Mouse (Mus musculus): ENCODE data around the gene Gm49711.
"Not testable (repeated sequence)": the region's sequence is repeated elsewhere in the genome, so short reads cannot be mapped to it uniquely, and the experiment has no call there.

Gm49711 gene

DNA sequence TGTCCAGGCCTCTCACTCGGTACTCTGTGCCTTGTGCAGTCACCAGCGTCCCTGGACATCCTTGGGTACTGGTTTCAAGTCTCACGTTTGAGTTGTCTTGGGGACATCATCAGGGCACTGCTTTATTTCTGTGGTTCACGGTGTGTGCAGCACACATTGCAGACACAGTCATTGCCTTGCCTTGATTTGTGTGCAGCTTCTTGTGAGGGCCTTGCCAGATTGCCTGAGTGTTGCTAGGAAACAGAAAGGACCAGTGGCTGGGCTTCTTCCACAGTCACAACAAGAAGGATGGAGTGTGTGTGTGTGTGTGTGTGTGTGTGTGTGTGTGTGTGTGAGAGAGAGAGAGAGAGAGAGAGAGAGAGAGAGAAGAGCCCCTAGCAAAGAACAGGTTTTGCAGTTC, 42.0 kb downstream of the Gm49711 start:
- H3K36me3 ChIP-seq (ENCODE audit: control insufficient read depth, insufficient read depth, low read length, poor library complexity, severe bottlenecking) = peaks cover 2% of the 10 kb centered on the region; the same call in 1 of the 2 replicates
- H3K27me3 ChIP-seq (ENCODE audit: control insufficient read depth, insufficient read depth, low read length, poor library complexity, severe bottlenecking) = no peaks in the 10 kb centered on the region
- DNase-seq (ENCODE audit: low read depth, low spot score) = no peak

DNA sequence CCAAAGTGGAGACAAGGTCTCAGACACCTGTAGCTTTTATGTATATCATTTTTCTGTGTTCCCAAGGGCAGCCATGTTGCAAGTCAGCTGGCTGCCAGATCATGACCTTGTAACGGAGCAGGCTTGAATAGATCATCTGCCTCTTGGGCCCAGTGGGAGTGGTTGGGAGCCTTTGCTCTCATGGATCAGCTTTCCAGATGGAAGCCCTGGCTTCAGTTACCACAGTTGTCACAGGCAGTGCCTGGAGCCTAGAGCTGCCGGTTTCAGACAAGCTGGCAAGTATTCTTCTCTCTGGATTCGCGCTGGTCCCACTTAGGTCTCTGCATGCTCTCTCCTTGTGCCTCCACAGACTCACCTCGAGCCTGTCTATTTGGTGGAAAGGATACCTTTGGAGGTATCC, 44.0 kb downstream of the Gm49711 start:
- Histone ChIP-seq H3K27me3 (ENCODE audit: control insufficient read depth, insufficient read depth, low read length, poor library complexity, severe bottlenecking) (no peaks in the 10 kb centered on the region), H3K36me3 (ENCODE audit: control insufficient read depth, insufficient read depth, low read length, poor library complexity, severe bottlenecking) (peaks cover 2% of the 10 kb centered on the region; the same call in 1 of the 2 replicates)
- DNase-seq (ENCODE audit: low read depth, low spot score) = no peak

DNA sequence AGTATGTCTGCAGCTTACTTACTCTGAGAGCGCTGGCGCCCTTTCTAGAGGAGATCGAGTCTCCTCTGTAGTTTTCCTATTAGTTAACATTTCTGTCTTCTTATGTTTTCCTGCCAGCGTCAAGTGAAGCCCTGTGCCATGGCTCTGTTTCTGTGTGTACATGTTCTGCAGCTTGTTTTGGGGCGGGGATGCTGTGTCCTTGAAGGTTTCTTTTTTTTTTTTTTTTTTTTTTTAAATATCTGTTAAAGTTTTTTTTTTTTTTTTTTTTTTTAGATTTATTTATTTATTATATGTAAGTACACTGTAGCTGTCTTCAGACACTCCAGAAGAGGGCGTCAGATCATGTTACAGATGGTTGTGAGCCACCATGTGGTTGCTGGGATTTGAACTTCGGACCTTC, 44.8 kb downstream of the Gm49711 start:
- not testable (repeated sequence) for DNase-seq (ENCODE audit: low read depth, low spot score); H3K27me3 ChIP-seq (ENCODE audit: control insufficient read depth, insufficient read depth, low read length, poor library complexity, severe bottlenecking); H3K36me3 ChIP-seq (ENCODE audit: control insufficient read depth, insufficient read depth, low read length, poor library complexity, severe bottlenecking)

DNA sequence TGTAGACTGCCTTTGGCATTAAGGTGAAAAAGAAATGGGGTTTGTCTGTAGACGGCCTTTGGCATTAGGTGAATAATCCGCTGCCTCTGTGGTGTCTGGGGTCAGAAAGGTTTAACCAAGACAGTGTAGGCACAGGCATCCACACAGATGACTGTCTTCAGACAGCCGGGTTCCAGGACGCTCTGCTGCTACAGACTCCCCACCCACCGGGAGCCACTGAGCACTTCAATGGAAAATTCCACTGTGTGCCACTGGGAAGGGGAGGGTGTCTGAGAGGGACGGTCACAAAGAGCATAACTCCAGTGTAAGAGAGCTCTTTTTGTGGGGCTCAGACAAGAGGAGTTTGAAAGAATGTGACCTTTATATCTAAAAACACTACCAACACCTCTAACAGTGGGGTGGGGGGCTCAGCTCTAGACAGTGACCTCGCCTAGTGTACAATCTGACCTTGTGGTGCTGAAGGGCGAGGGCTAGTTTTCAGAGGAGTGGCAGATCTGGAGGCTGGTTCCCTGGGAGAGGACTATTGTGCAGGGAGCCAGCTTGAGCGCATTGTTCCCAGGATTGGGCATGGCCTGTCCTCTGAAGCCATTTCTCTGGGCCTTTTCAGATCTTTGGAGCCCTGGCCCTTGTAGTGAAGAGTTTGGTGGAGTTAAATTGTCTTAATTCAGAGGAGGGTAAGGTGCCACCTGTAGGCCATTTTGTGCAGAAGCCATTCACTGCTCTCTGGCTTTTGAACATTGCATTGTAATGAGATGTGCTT, 45.6 kb downstream of the Gm49711 start:
- Histone ChIP-seq H3K27me3 (ENCODE audit: control insufficient read depth, insufficient read depth, low read length, poor library complexity, severe bottlenecking) (no peaks in the 10 kb centered on the region), H3K36me3 (ENCODE audit: control insufficient read depth, insufficient read depth, low read length, poor library complexity, severe bottlenecking) (peaks cover 2% of the 10 kb centered on the region; the same call in 1 of the 2 replicates)
- no peak for DNase-seq (ENCODE audit: low read depth, low spot score)

DNA sequence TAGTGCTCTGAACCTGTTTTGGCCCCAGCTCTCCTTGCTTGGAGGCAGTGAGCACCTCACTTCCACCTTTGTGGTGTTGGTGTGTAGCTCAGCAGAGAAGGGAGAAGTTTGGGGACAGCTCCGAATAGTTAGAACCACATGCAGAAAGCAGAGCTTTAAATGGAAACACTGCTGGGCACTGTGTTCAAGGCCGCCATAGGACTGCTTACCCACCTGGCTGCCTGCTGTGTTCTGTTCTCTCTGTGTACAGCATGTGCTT, 46.1 kb downstream of the Gm49711 start:
- no peaks in the 10 kb centered on the region for H3K27me3 ChIP-seq (ENCODE audit: control insufficient read depth, insufficient read depth, low read length, poor library complexity, severe bottlenecking)

DNA sequence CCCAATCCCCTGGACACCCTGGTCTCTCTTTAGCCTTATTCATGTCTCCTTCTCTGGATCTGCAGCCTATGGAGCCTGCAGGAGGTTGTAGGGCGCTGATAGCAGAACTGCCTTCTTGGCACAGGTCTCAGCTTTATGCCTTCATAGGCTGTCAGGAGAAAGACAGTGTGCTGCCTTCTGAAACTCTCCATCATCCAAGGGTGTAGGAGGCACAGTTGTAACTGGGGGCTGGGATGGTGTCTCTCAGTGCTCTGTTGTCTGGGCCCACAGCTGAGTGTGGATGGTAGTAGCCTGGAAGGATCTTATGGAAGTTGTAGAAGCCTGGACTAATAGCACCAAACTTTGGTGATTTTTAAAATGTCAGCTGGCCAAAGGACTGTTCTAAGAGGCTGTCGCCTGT, 46.8 kb downstream of the Gm49711 start:
- H3K27me3 ChIP-seq (ENCODE audit: control insufficient read depth, insufficient read depth, low read length, poor library complexity, severe bottlenecking) = no peaks in the 10 kb centered on the region
- DNase-seq (ENCODE audit: low read depth, low spot score) = no peak
- H3K36me3 ChIP-seq (ENCODE audit: control insufficient read depth, insufficient read depth, low read length, poor library complexity, severe bottlenecking) = peaks cover 2% of the 10 kb centered on the region; the same call in 1 of the 2 replicates

More for the DNA sequence above, 46.1 kb downstream of the Gm49711 start:
- DNase-seq (ENCODE audit: low read depth, low spot score) = no peak
- peaks cover 2% of the 10 kb centered on the region; the same call in 1 of the 2 replicates for H3K36me3 ChIP-seq (ENCODE audit: control insufficient read depth, insufficient read depth, low read length, poor library complexity, severe bottlenecking)

DNA sequence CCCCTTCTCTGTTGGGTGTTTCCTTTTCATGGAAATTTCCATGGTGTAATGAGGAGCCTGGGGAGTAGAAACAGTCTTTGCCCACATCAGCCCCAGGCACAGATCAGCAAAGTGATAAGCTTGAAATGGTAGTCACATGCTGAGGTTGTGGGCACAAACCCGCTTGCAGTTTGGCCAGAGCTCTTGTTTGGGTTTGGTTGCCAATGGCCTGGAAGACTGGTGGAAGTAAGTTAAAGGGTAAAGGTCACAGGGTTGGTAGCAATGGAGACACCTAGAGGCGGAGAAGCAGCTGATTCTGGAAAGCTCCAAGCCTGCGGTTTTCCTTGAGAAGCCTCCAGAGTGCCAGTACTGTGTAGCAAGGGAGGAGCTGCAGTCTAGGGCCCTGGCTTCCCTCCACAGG, 47.5 kb downstream of the Gm49711 start:
- H3K27me3 ChIP-seq (ENCODE audit: control insufficient read depth, insufficient read depth, low read length, poor library complexity, severe bottlenecking) = no peaks in the 10 kb centered on the region
- DNase-seq (ENCODE audit: low read depth, low spot score) = no peak
- H3K36me3 ChIP-seq (ENCODE audit: control insufficient read depth, insufficient read depth, low read length, poor library complexity, severe bottlenecking) = peaks cover 2% of the 10 kb centered on the region; the same call in 1 of the 2 replicates

DNA sequence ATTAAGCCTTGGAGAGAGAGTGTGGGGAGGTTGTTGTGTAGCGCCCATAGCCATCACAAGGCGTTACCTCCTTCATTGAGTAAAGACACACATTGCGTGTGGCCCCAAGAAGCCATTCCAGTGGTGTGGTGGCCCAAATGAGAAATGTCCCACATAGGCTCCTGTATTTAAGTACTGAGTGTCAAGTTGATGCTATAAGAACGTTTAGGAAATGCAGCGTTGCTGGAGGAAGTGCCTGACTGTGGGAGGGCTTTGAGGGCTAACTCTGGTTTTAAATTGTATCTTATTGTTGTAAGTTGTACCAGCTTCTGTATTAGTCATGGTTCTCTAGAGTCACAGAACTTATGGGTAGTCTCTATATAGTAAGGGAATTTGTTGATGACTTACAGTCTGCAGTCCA, 49.2 kb downstream of the Gm49711 start:
- no peaks in the 10 kb centered on the region for H3K36me3 ChIP-seq (ENCODE audit: control insufficient read depth, insufficient read depth, low read length, poor library complexity, severe bottlenecking)
- no peaks in the 10 kb centered on the region for H3K27me3 ChIP-seq (ENCODE audit: control insufficient read depth, insufficient read depth, low read length, poor library complexity, severe bottlenecking)
- DNase-seq (ENCODE audit: low read depth, low spot score) = no peak

DNA sequence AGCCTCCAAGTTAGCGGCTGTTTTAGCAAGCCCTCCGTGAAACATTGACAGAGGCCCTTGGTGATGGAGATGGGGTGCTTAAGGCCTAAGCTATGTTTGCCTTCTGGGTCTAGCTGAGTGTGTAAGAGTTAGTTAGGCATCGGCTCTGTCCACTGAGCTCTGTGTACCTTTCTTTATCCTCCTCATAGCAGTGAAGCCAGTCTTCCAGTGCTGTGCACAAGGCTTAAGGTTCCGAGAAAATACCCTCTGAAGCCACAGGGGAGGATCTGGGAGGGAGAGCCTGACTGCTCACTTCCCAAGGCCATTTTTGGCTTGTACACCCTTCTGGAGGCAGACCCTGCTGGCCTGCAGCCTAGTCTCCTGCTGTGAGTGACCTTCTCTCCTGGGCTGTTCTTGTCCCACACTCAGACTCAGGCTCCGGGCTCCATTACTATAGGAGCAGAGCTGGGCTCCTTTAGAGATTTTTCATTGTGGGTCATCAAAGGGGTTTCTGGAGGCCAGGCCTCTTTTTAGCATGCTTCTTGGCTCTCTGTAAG, 56.7 kb downstream of the Gm49711 start:
- no peaks in the 10 kb centered on the region for H3K36me3 ChIP-seq (ENCODE audit: control insufficient read depth, insufficient read depth, low read length, poor library complexity, severe bottlenecking)
- no peaks in the 10 kb centered on the region for H3K27me3 ChIP-seq (ENCODE audit: control insufficient read depth, insufficient read depth, low read length, poor library complexity, severe bottlenecking)
- DNase-seq (ENCODE audit: low read depth, low spot score) = no peak

DNA sequence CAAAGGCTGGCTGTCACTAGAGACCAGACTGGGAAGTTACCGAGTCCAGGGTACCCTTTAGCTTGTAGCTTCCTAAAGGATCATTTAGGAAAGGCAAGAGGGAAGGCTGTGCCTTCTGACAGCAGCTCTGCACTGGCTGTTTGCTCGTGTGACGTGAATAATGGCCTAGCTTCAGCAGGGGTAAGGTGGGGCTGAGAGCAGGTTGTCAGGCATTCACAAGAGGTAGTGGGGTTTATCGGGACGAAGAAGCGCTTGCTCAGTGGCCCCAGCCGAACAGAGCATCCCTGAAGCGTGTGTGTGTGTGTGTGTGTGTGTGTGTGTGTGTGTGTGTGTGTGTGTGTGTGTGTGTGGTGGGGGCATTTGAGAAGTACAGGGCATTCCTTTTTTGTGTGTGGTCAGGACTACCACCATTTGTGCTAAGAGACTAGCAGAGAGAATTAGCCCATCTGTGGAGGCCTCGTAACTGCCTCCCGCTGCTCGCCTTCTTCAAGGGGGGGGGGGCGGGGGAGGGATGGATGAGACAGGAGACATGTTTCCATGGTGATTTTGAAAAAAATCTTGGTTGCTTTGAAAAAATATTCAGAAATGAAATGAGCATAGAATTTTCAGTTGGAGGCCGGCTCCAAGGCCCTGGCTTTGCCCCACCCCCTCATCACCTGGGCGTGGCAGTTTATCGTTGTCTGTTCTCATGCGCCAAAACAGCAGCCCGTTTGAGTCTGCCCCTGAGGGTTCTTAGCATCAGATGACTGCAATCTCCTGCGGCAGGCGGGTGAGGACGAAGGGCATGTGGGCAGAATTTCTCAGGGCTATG, 57.7 kb downstream of the Gm49711 start:
- no peaks in the 10 kb centered on the region for H3K27me3 ChIP-seq (ENCODE audit: control insufficient read depth, insufficient read depth, low read length, poor library complexity, severe bottlenecking)
- H3K36me3 ChIP-seq (ENCODE audit: control insufficient read depth, insufficient read depth, low read length, poor library complexity, severe bottlenecking) = no peaks in the 10 kb centered on the region
- DNase-seq (ENCODE audit: low read depth, low spot score) = no peak

DNA sequence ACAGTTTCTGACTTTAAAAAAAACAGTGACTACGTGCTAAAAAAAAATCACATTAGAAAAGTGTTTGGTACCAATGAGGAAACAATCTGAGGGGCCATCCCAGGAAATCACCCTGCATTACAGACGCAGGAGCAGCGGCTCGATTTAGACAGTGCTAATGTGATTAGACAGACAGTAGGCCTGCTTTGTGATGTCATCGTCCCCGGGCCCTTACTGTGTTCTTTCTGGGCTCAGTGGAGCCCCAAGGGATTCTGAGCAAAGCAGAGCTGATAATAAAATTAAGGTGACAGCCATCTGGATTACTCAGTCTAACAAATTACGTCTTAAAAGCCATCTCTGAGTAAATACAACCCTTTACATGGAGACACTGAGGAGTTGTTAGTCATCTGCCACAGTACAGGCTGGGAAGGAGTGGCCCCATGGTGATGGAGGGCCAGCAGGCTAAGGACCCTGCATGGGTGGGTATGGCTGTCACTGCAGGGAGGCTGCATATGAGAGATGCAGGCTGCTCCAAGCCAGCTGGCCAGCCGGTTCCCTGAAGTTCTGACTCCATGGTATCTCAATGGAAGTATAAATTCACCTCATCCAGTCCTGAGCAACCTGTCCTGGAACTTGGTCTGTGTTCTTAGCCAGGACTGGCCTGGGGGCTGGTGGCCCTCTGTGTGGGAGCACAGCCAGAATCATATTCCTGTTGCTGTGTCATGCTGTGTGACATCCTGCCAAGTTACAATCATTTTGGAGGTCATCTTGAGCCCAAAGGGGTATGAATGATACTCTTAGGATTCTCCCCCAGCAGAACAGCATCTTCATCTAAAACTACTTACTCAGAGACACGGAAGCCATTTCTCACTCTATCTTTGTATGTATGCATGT, 59.5 kb downstream of the Gm49711 start:
- no peak for DNase-seq (ENCODE audit: low read depth, low spot score)
- H3K36me3 ChIP-seq (ENCODE audit: control insufficient read depth, insufficient read depth, low read length, poor library complexity, severe bottlenecking) = no peaks in the 10 kb centered on the region
- no peaks in the 10 kb centered on the region for H3K27me3 ChIP-seq (ENCODE audit: control insufficient read depth, insufficient read depth, low read length, poor library complexity, severe bottlenecking)

DNA sequence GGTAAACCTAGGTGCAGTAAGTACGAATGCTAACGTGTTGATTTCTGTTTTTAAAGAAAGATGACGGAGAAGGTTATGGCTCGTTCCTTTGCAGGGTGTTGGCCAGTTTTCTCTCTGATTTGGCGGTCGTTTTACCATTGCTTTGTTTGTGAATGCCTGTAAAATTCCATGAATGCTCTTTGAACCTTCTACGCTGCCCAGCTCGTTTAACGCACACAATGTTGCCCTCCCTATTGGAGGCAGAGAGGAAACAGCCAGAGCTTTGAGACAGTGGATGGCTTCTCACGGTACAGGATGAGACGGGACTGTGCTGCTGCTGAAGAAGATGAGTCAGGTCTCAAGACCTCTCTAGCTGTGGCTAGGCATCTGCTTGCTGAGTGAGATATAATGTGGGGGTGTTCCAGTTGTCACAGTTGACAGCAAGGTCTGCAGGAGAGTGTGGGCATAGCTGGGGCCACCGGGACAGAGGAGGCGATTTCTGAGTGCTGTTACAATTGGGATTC, 60.9 kb downstream of the Gm49711 start:
- no peaks in the 10 kb centered on the region for H3K27me3 ChIP-seq (ENCODE audit: control insufficient read depth, insufficient read depth, low read length, poor library complexity, severe bottlenecking)

DNA sequence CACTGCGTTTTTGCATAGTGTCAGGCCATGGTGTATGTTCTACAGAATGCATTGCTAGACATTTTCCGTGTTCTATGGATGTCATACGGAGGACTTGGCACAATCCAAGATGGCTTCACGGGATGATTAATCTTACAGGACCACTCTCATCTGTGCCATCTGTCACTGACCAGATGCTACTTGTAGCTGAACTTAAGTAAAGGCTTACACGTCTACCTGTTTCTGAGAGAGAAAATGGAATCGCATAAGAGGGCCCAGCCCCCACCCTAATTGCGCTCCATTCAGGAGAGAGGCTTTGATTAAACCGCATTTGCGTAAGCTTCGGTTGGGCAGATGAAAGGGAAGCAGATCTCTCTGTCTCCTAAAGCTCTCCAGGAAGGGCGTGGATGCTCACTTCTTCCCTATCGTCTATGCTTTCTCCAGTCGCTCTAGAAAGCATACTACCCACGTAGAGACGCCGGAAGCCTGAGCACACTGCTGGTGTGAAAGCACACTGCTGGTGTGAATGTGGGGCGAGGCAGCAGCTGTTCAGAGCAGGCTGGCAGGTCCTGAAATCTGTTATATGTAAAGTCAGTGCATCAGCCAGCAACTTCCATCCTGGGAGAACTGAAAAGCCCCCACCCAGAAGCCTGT, 62.9 kb downstream of the Gm49711 start:
- Histone ChIP-seq H3K27me3 (ENCODE audit: control insufficient read depth, insufficient read depth, low read length, poor library complexity, severe bottlenecking) (no peaks in the 10 kb centered on the region), H3K36me3 (ENCODE audit: control insufficient read depth, insufficient read depth, low read length, poor library complexity, severe bottlenecking) (no peaks in the 10 kb centered on the region)
- no peak for DNase-seq (ENCODE audit: low read depth, low spot score)

More for the DNA sequence above, 60.9 kb downstream of the Gm49711 start:
- H3K36me3 ChIP-seq (ENCODE audit: control insufficient read depth, insufficient read depth, low read length, poor library complexity, severe bottlenecking) = no peaks in the 10 kb centered on the region
- DNase-seq (ENCODE audit: low read depth, low spot score) = no peak

DNA sequence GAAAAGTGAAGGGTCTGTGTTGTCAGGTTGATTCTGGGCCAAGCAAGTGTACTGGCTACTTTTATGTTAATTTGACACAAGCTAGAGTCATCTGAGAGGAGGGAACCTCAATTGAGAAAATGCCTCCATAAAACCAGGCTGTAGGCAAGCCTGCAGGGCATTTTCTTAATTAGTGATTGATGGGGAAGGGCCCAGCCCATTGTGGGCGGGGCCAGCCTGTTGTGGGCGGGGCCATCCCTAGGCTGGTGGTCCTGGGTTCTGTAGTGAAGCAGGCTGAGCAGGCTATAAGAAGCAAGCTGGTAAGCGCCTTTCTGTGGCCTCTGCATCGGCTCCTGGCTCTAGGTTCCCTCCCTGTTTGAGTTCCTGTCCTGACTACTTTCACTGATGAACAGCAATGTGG, 69.1 kb downstream of the Gm49711 start:
- DNase-seq (ENCODE audit: low read depth, low spot score) = no peak
- Histone ChIP-seq H3K36me3 (ENCODE audit: control insufficient read depth, insufficient read depth, low read length, poor library complexity, severe bottlenecking) (no peaks in the 10 kb centered on the region), H3K27me3 (ENCODE audit: control insufficient read depth, insufficient read depth, low read length, poor library complexity, severe bottlenecking) (no peaks in the 10 kb centered on the region)
